Mouse (Mus musculus): ENCODE measurements around the gene Crxos. TPM values are rescaled to one million over a fixed set of nuclear protein-coding genes. Genes with fewer than 3 reads are reported as not detected.

Crxos gene
- not detected in 2 replicates for polyA plus RNA-seq (2014; fragmentation: Nextera tagmentation; extraction: Ambion mirVana)

- no peaks in the 10 kb centered on the region for H3K4me1 ChIP-seq (ENCODE audit: control insufficient read depth, insufficient read depth, low read length)
- no peak within 1 kb of the TSS for H3K9ac ChIP-seq (ENCODE audit: low read depth, low read length)
- 60% methylated on average over 2 of the region's 2 CpGs for WGBS (ENCODE audit: insufficient replicate concordance)
- H3K4me3 ChIP-seq (ENCODE audit: low read depth, low read length) = no peak within 1 kb of the TSS
- no peaks in the 10 kb centered on the region for H3K9me3 ChIP-seq (replicated peaks; ENCODE audit: control insufficient read depth, low read length)
- no peak within 1 kb of the TSS for H3K4me2 ChIP-seq
- ATAC-seq (replicated peaks; ENCODE audit: insufficient number of reproducible peaks, low FRiP score, low TSS enrichment) = no peak
- no peaks in the 10 kb centered on the region for H3K27me3 ChIP-seq (ENCODE audit: control insufficient read depth, insufficient read depth, low read length)
- no peaks in the 10 kb centered on the region for H3K36me3 ChIP-seq (ENCODE audit: control insufficient read depth, insufficient read depth, low read length)
- H3K27ac ChIP-seq (ENCODE audit: low read depth, low read length) = no peak within 1 kb of the TSS
Observed at GRCm38 (mm10) chr7:15882317-15882716, at the start of gene Crxos. Gene Crxos, plus strand, starts transcription at chr7:15882617.

GRCm38 (mm10) chr7:15839578-15839977, 42.8 kb upstream of the Crxos start, which contains the start of gene Obox6:
Gene Obox6, minus strand, starts transcription at chr7:15839678.
- no peak within 1 kb of the TSS for H3K9ac ChIP-seq (ENCODE audit: low read depth, low read length)
- no peak within 1 kb of the TSS for H3K4me2 ChIP-seq
- H3K4me1 ChIP-seq (ENCODE audit: control insufficient read depth, insufficient read depth, low read length) = no peaks in the 10 kb centered on the region
- WGBS (ENCODE audit: insufficient replicate concordance) = 76% methylated on average over 3 of the region's 3 CpGs
- H3K36me3 ChIP-seq (ENCODE audit: control insufficient read depth, insufficient read depth, low read length) = no peaks in the 10 kb centered on the region
- H3K9me3 ChIP-seq (replicated peaks; ENCODE audit: control insufficient read depth, low read length) = peaks cover 6% of the 10 kb centered on the region
- H3K4me3 ChIP-seq (ENCODE audit: low read depth, low read length) = no peak within 1 kb of the TSS
- H3K27ac ChIP-seq (ENCODE audit: low read depth, low read length) = no peak within 1 kb of the TSS
- no peaks in the 10 kb centered on the region for H3K27me3 ChIP-seq (ENCODE audit: control insufficient read depth, insufficient read depth, low read length)
- no peak for ATAC-seq (replicated peaks; ENCODE audit: insufficient number of reproducible peaks, low FRiP score, low TSS enrichment)

- Histone ChIP-seq H3K4me1 (ENCODE audit: control insufficient read depth, insufficient read depth, low read length) (no peaks in the 10 kb centered on the region), H3K4me3 (ENCODE audit: low read depth, low read length) (no peak overlapping the region), H3K9ac (ENCODE audit: low read depth, low read length) (no peak overlapping the region), H3K36me3 (ENCODE audit: control insufficient read depth, insufficient read depth, low read length) (no peaks in the 10 kb centered on the region), H3K27me3 (ENCODE audit: control insufficient read depth, insufficient read depth, low read length) (no peaks in the 10 kb centered on the region), H3K4me2 (no peak overlapping the region), H3K9me3 (replicated peaks; ENCODE audit: control insufficient read depth, low read length) (no peaks in the 10 kb centered on the region), H3K27ac (ENCODE audit: low read depth, low read length) (no peak overlapping the region)
- WGBS (ENCODE audit: insufficient replicate concordance) = 41% methylated on average over 2 of the region's 2 CpGs
- no peak for ATAC-seq (replicated peaks; ENCODE audit: insufficient number of reproducible peaks, low FRiP score, low TSS enrichment)
Observed at GRCm38 (mm10) chr7:15859657-15860056, 22.8 kb upstream of the Crxos start.

- H3K4me2 ChIP-seq = no peak overlapping the region
- ATAC-seq (replicated peaks; ENCODE audit: insufficient number of reproducible peaks, low FRiP score, low TSS enrichment) = no peak
- no peaks in the 10 kb centered on the region for H3K4me1 ChIP-seq (ENCODE audit: control insufficient read depth, insufficient read depth, low read length)
- no peak overlapping the region for H3K27ac ChIP-seq (ENCODE audit: low read depth, low read length)
- H3K9me3 ChIP-seq (replicated peaks; ENCODE audit: control insufficient read depth, low read length) = no peaks in the 10 kb centered on the region
- no peaks in the 10 kb centered on the region for H3K27me3 ChIP-seq (ENCODE audit: control insufficient read depth, insufficient read depth, low read length)
- no peak overlapping the region for H3K9ac ChIP-seq (ENCODE audit: low read depth, low read length)
- H3K4me3 ChIP-seq (ENCODE audit: low read depth, low read length) = no peak overlapping the region
- no peaks in the 10 kb centered on the region for H3K36me3 ChIP-seq (ENCODE audit: control insufficient read depth, insufficient read depth, low read length)
- WGBS (ENCODE audit: insufficient replicate concordance) = 73% methylated on average over 4 of the region's 4 CpGs
Observed at GRCm38 (mm10) chr7:15864104-15864503, 18.3 kb upstream of the Crxos start.

- Histone ChIP-seq H3K4me2 (no peak within 1 kb of the TSS), H3K9me3 (replicated peaks; ENCODE audit: control insufficient read depth, low read length) (no peaks in the 10 kb centered on the region), H3K27ac (ENCODE audit: low read depth, low read length) (no peak within 1 kb of the TSS), H3K4me3 (ENCODE audit: low read depth, low read length) (no peak within 1 kb of the TSS), H3K4me1 (ENCODE audit: control insufficient read depth, insufficient read depth, low read length) (no peaks in the 10 kb centered on the region), H3K27me3 (ENCODE audit: control insufficient read depth, insufficient read depth, low read length) (no peaks in the 10 kb centered on the region), H3K9ac (ENCODE audit: low read depth, low read length) (no peak within 1 kb of the TSS), H3K36me3 (ENCODE audit: control insufficient read depth, insufficient read depth, low read length) (no peaks in the 10 kb centered on the region)
- WGBS (ENCODE audit: insufficient replicate concordance) = 31% methylated on average over 4 of the region's 4 CpGs
- ATAC-seq (replicated peaks; ENCODE audit: insufficient number of reproducible peaks, low FRiP score, low TSS enrichment) = no peak
Observed at GRCm38 (mm10) chr7:15879756-15880155, 2.7 kb upstream of the Crxos start, which contains the start of gene Crx. Gene Crx, minus strand, starts transcription at chr7:15879968.

- H3K4me2 ChIP-seq = no peak overlapping the region
- WGBS (ENCODE audit: insufficient replicate concordance) = 12% methylated on average over 7 of the region's 7 CpGs
- no peaks in the 10 kb centered on the region for H3K36me3 ChIP-seq (ENCODE audit: control insufficient read depth, insufficient read depth, low read length)
- no peak overlapping the region for H3K9ac ChIP-seq (ENCODE audit: low read depth, low read length)
- no peak overlapping the region for H3K27ac ChIP-seq (ENCODE audit: low read depth, low read length)
- no peak overlapping the region for H3K4me3 ChIP-seq (ENCODE audit: low read depth, low read length)
- H3K9me3 ChIP-seq (replicated peaks; ENCODE audit: control insufficient read depth, low read length) = no peaks in the 10 kb centered on the region
- no peak for ATAC-seq (replicated peaks; ENCODE audit: insufficient number of reproducible peaks, low FRiP score, low TSS enrichment)
- no peaks in the 10 kb centered on the region for H3K4me1 ChIP-seq (ENCODE audit: control insufficient read depth, insufficient read depth, low read length)
- no peaks in the 10 kb centered on the region for H3K27me3 ChIP-seq (ENCODE audit: control insufficient read depth, insufficient read depth, low read length)
Observed at GRCm38 (mm10) chr7:15881388-15881787, 1.0 kb upstream of the Crxos start.

GRCm38 (mm10) chr7:15881831-15882230, 586 bp upstream of the Crxos start:
- no peak overlapping the region for H3K27ac ChIP-seq (ENCODE audit: low read depth, low read length)
- no peak for ATAC-seq (replicated peaks; ENCODE audit: insufficient number of reproducible peaks, low FRiP score, low TSS enrichment)
- no peak overlapping the region for H3K4me2 ChIP-seq
- H3K4me1 ChIP-seq (ENCODE audit: control insufficient read depth, insufficient read depth, low read length) = no peaks in the 10 kb centered on the region
- no peaks in the 10 kb centered on the region for H3K36me3 ChIP-seq (ENCODE audit: control insufficient read depth, insufficient read depth, low read length)
- H3K9me3 ChIP-seq (replicated peaks; ENCODE audit: control insufficient read depth, low read length) = no peaks in the 10 kb centered on the region
- 55% methylated on average over 3 of the region's 3 CpGs for WGBS (ENCODE audit: insufficient replicate concordance)
- H3K27me3 ChIP-seq (ENCODE audit: control insufficient read depth, insufficient read depth, low read length) = no peaks in the 10 kb centered on the region
- H3K4me3 ChIP-seq (ENCODE audit: low read depth, low read length) = no peak overlapping the region
- no peak overlapping the region for H3K9ac ChIP-seq (ENCODE audit: low read depth, low read length)

GRCm38 (mm10) chr7:15884127-15884526, 1.7 kb downstream of the Crxos start:
- no peak overlapping the region for H3K9ac ChIP-seq (ENCODE audit: low read depth, low read length)
- H3K9me3 ChIP-seq (replicated peaks; ENCODE audit: control insufficient read depth, low read length) = no peaks in the 10 kb centered on the region
- H3K27ac ChIP-seq (ENCODE audit: low read depth, low read length) = no peak overlapping the region
- no peaks in the 10 kb centered on the region for H3K27me3 ChIP-seq (ENCODE audit: control insufficient read depth, insufficient read depth, low read length)
- WGBS (ENCODE audit: insufficient replicate concordance) = 77% methylated on average over 2 of the region's 2 CpGs
- no peaks in the 10 kb centered on the region for H3K36me3 ChIP-seq (ENCODE audit: control insufficient read depth, insufficient read depth, low read length)
- ATAC-seq (replicated peaks; ENCODE audit: insufficient number of reproducible peaks, low FRiP score, low TSS enrichment) = no peak
- no peak overlapping the region for H3K4me3 ChIP-seq (ENCODE audit: low read depth, low read length)
- H3K4me1 ChIP-seq (ENCODE audit: control insufficient read depth, insufficient read depth, low read length) = no peaks in the 10 kb centered on the region
- H3K4me2 ChIP-seq = no peak overlapping the region

- no peaks in the 10 kb centered on the region for H3K4me1 ChIP-seq (ENCODE audit: control insufficient read depth, insufficient read depth, low read length)
- H3K9me3 ChIP-seq (replicated peaks; ENCODE audit: control insufficient read depth, low read length) = no peaks in the 10 kb centered on the region
- no peaks in the 10 kb centered on the region for H3K36me3 ChIP-seq (ENCODE audit: control insufficient read depth, insufficient read depth, low read length)
- H3K27me3 ChIP-seq (ENCODE audit: control insufficient read depth, insufficient read depth, low read length) = no peaks in the 10 kb centered on the region
- H3K4me3 ChIP-seq (ENCODE audit: low read depth, low read length) = no peak overlapping the region
- ATAC-seq (replicated peaks; ENCODE audit: insufficient number of reproducible peaks, low FRiP score, low TSS enrichment) = no peak
- no peak overlapping the region for H3K9ac ChIP-seq (ENCODE audit: low read depth, low read length)
- no peak overlapping the region for H3K27ac ChIP-seq (ENCODE audit: low read depth, low read length)
- 72% methylated on average over 1 of the region's 1 CpGs for WGBS (ENCODE audit: insufficient replicate concordance)
- H3K4me2 ChIP-seq = no peak overlapping the region
Observed at GRCm38 (mm10) chr7:15894251-15894650, 11.8 kb downstream of the Crxos start.

All from heart, embryonic 11.5 days (tissue).